Mouse (Mus musculus): ENCODE data around the gene Serpina12. TPM values are rescaled to one million over a fixed set of nuclear protein-coding genes. Genes with fewer than 3 reads are reported as not detected.

The Serpina12 gene
- polyA plus RNA-seq, 1 experiment from 2014 or later, result not detected

GRCm38 (mm10) chr12:104033752-104034151 lies 10.5 kb downstream of the Serpina12 start:
- H3K9me3 ChIP-seq (ENCODE audit: control insufficient read depth, low read length), result no peaks in the 10 kb centered on the region
- H3K27me3 ChIP-seq (replicated peaks; ENCODE audit: control insufficient read depth, insufficient read depth, low read length), result no peaks in the 10 kb centered on the region
- H3K36me3 ChIP-seq (ENCODE audit: control insufficient read depth, insufficient read depth, low read length), result no peaks in the 10 kb centered on the region
- no peaks in the 10 kb centered on the region for H3K4me1 ChIP-seq (ENCODE audit: control insufficient read depth, insufficient read depth, low read depth, low read length)
- no peak overlapping the region for H3K4me3 ChIP-seq (ENCODE audit: low read length)
- no peak overlapping the region for H3K4me2 ChIP-seq (ENCODE audit: low read length)
- H3K27ac ChIP-seq (ENCODE audit: low read depth, low read length), result no peak overlapping the region
- no peak for ATAC-seq
- WGBS, result 100% methylated on average over 1 of the region's 1 CpGs
- no peak overlapping the region for H3K9ac ChIP-seq (ENCODE audit: low read depth, low read length)

- Histone ChIP-seq H3K27me3 (replicated peaks; ENCODE audit: control insufficient read depth, insufficient read depth, low read length) (no peaks in the 10 kb centered on the region), H3K4me2 (ENCODE audit: low read length) (no peak overlapping the region), H3K36me3 (ENCODE audit: control insufficient read depth, insufficient read depth, low read length) (no peaks in the 10 kb centered on the region), H3K27ac (ENCODE audit: low read depth, low read length) (no peak overlapping the region), H3K4me1 (ENCODE audit: control insufficient read depth, insufficient read depth, low read depth, low read length) (no peaks in the 10 kb centered on the region), H3K9ac (ENCODE audit: low read depth, low read length) (no peak overlapping the region), H3K4me3 (ENCODE audit: low read length) (no peak overlapping the region), H3K9me3 (ENCODE audit: control insufficient read depth, low read length) (no peaks in the 10 kb centered on the region)
- WGBS, result 43% methylated on average over 8 of the region's 8 CpGs
- ATAC-seq, result no peak
Measured at GRCm38 (mm10) chr12:104029986-104030385, 14.3 kb downstream of the Serpina12 start.

GRCm38 (mm10) chr12:104015280-104015679 lies 29.0 kb downstream of the Serpina12 start:
- WGBS, result 83% methylated on average over 3 of the region's 3 CpGs
- no peak overlapping the region for H3K4me2 ChIP-seq (ENCODE audit: low read length)
- H3K27ac ChIP-seq (ENCODE audit: low read depth, low read length), result no peak overlapping the region
- H3K9ac ChIP-seq (ENCODE audit: low read depth, low read length), result no peak overlapping the region
- H3K27me3 ChIP-seq (replicated peaks; ENCODE audit: control insufficient read depth, insufficient read depth, low read length), result no peaks in the 10 kb centered on the region
- H3K9me3 ChIP-seq (ENCODE audit: control insufficient read depth, low read length), result no peaks in the 10 kb centered on the region
- no peaks in the 10 kb centered on the region for H3K36me3 ChIP-seq (ENCODE audit: control insufficient read depth, insufficient read depth, low read length)
- no peak for ATAC-seq
- H3K4me1 ChIP-seq (ENCODE audit: control insufficient read depth, insufficient read depth, low read depth, low read length), result no peaks in the 10 kb centered on the region
- no peak overlapping the region for H3K4me3 ChIP-seq (ENCODE audit: low read length)

GRCm38 (mm10) chr12:104013620-104014019 lies 30.6 kb downstream of the Serpina12 start, which contains the start of gene Serpina9:
Serpina9 (minus strand) TSS chr12:104013755.
- 92% methylated on average over 6 of the region's 6 CpGs for WGBS
- Histone ChIP-seq H3K36me3 (ENCODE audit: control insufficient read depth, insufficient read depth, low read length) (no peaks in the 10 kb centered on the region), H3K9me3 (ENCODE audit: control insufficient read depth, low read length) (no peaks in the 10 kb centered on the region), H3K27me3 (replicated peaks; ENCODE audit: control insufficient read depth, insufficient read depth, low read length) (no peaks in the 10 kb centered on the region), H3K4me1 (ENCODE audit: control insufficient read depth, insufficient read depth, low read depth, low read length) (no peaks in the 10 kb centered on the region), H3K9ac (ENCODE audit: low read depth, low read length) (no peak within 1 kb of the TSS), H3K4me2 (ENCODE audit: low read length) (no peak within 1 kb of the TSS), H3K27ac (ENCODE audit: low read depth, low read length) (no peak within 1 kb of the TSS), H3K4me3 (ENCODE audit: low read length) (no peak within 1 kb of the TSS)
- no peak for ATAC-seq

- Histone ChIP-seq H3K4me3 (ENCODE audit: low read length) (no peak overlapping the region), H3K9me3 (ENCODE audit: control insufficient read depth, low read length) (no peaks in the 10 kb centered on the region), H3K27ac (ENCODE audit: low read depth, low read length) (no peak overlapping the region), H3K27me3 (replicated peaks; ENCODE audit: control insufficient read depth, insufficient read depth, low read length) (no peaks in the 10 kb centered on the region), H3K4me2 (ENCODE audit: low read length) (no peak overlapping the region), H3K36me3 (ENCODE audit: control insufficient read depth, insufficient read depth, low read length) (no peaks in the 10 kb centered on the region), H3K4me1 (ENCODE audit: control insufficient read depth, insufficient read depth, low read depth, low read length) (no peaks in the 10 kb centered on the region), H3K9ac (ENCODE audit: low read depth, low read length) (no peak overlapping the region)
- 82% methylated on average over 5 of the region's 5 CpGs for WGBS
- no peak for ATAC-seq
Measured at GRCm38 (mm10) chr12:104004689-104005088, 39.6 kb downstream of the Serpina12 start.

GRCm38 (mm10) chr12:104003238-104003612 lies 41.0 kb downstream of the Serpina12 start:
- no peak overlapping the region for H3K4me2 ChIP-seq (ENCODE audit: low read length)
- 68% methylated on average over 4 of the region's 4 CpGs for WGBS
- ATAC-seq, result no peak
- no peaks in the 10 kb centered on the region for H3K4me1 ChIP-seq (ENCODE audit: control insufficient read depth, insufficient read depth, low read depth, low read length)
- no peak overlapping the region for H3K9ac ChIP-seq (ENCODE audit: low read depth, low read length)
- H3K4me3 ChIP-seq (ENCODE audit: low read length), result no peak overlapping the region
- no peaks in the 10 kb centered on the region for H3K36me3 ChIP-seq (ENCODE audit: control insufficient read depth, insufficient read depth, low read length)
- no peaks in the 10 kb centered on the region for H3K9me3 ChIP-seq (ENCODE audit: control insufficient read depth, low read length)
- no peaks in the 10 kb centered on the region for H3K27me3 ChIP-seq (replicated peaks; ENCODE audit: control insufficient read depth, insufficient read depth, low read length)
- no peak overlapping the region for H3K27ac ChIP-seq (ENCODE audit: low read depth, low read length)

- Histone ChIP-seq H3K9me3 (ENCODE audit: control insufficient read depth, low read length) (no peaks in the 10 kb centered on the region), H3K4me1 (ENCODE audit: control insufficient read depth, insufficient read depth, low read depth, low read length) (no peaks in the 10 kb centered on the region), H3K4me3 (ENCODE audit: low read length) (no peak overlapping the region), H3K27me3 (replicated peaks; ENCODE audit: control insufficient read depth, insufficient read depth, low read length) (no peaks in the 10 kb centered on the region), H3K27ac (ENCODE audit: low read depth, low read length) (no peak overlapping the region), H3K9ac (ENCODE audit: low read depth, low read length) (no peak overlapping the region), H3K4me2 (ENCODE audit: low read length) (no peak overlapping the region), H3K36me3 (ENCODE audit: control insufficient read depth, insufficient read depth, low read length) (no peaks in the 10 kb centered on the region)
- 74% methylated on average over 10 of the region's 10 CpGs for WGBS
- no peak for ATAC-seq
Measured at GRCm38 (mm10) chr12:104002569-104003237, 41.5 kb downstream of the Serpina12 start.

GRCm38 (mm10) chr12:104000594-104000993 lies 43.6 kb downstream of the Serpina12 start:
- Histone ChIP-seq H3K9ac (ENCODE audit: low read depth, low read length) (no peak overlapping the region), H3K36me3 (ENCODE audit: control insufficient read depth, insufficient read depth, low read length) (no peaks in the 10 kb centered on the region), H3K4me2 (ENCODE audit: low read length) (no peak overlapping the region), H3K4me3 (ENCODE audit: low read length) (no peak overlapping the region), H3K9me3 (ENCODE audit: control insufficient read depth, low read length) (no peaks in the 10 kb centered on the region), H3K4me1 (ENCODE audit: control insufficient read depth, insufficient read depth, low read depth, low read length) (no peaks in the 10 kb centered on the region), H3K27me3 (replicated peaks; ENCODE audit: control insufficient read depth, insufficient read depth, low read length) (no peaks in the 10 kb centered on the region), H3K27ac (ENCODE audit: low read depth, low read length) (no peak overlapping the region)
- 92% methylated on average over 3 of the region's 3 CpGs for WGBS
- no peak for ATAC-seq

- no peaks in the 10 kb centered on the region for H3K4me1 ChIP-seq (ENCODE audit: control insufficient read depth, insufficient read depth, low read depth, low read length)
- H3K4me3 ChIP-seq (ENCODE audit: low read length), result no peak overlapping the region
- ATAC-seq, result no peak
- no peaks in the 10 kb centered on the region for H3K27me3 ChIP-seq (replicated peaks; ENCODE audit: control insufficient read depth, insufficient read depth, low read length)
- H3K27ac ChIP-seq (ENCODE audit: low read depth, low read length), result no peak overlapping the region
- H3K9ac ChIP-seq (ENCODE audit: low read depth, low read length), result no peak overlapping the region
- WGBS, result 72% methylated on average over 8 of the region's 8 CpGs
- no peaks in the 10 kb centered on the region for H3K9me3 ChIP-seq (ENCODE audit: control insufficient read depth, low read length)
- no peak overlapping the region for H3K4me2 ChIP-seq (ENCODE audit: low read length)
- H3K36me3 ChIP-seq (ENCODE audit: control insufficient read depth, insufficient read depth, low read length), result no peaks in the 10 kb centered on the region
Measured at GRCm38 (mm10) chr12:103999611-104000010, 44.6 kb downstream of the Serpina12 start.

Measured in hindbrain, embryonic 16.5 days (tissue).